Mouse (Mus musculus): ENCODE data around the gene Sult2a2.
"Not testable (repeated sequence)": the region's sequence is repeated elsewhere in the genome, so short reads cannot be mapped to it uniquely, and the experiment has no call there.

Sult2a2 gene

GRCm38 (mm10) chr7:13733205-13733604 is at the start of gene Sult2a2:
Gene Sult2a2, plus strand, starts transcription at chr7:13733505.
- not testable (repeated sequence) for DNase-seq

DNA sequence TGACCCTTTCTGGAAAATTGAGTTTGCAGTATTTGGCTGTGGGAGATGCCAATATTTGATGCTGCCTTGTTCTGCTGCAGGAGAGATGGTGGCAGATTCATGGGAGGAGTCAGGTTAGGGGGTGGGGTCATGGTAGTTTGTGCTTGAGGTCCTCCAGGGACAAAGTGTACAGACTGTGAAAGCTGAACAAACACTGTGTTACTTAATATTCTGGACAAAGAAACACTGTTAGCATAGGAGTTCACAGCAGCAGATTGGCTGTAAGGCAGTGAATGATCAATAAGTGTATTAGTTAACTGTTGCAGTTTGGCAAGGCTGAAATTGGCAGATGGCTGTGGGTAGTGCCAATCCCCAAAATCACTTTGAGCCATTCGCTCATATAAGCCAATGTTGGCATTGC is 80.6 kb downstream of the Sult2a2 start:
- no peak for DNase-seq
